Mouse (Mus musculus): ENCODE measurements around the gene Bub1b.
"Not testable (repeated sequence)": the region's sequence is repeated elsewhere in the genome, so short reads cannot be mapped to it uniquely, and the experiment has no call there.

The Bub1b gene

DNA sequence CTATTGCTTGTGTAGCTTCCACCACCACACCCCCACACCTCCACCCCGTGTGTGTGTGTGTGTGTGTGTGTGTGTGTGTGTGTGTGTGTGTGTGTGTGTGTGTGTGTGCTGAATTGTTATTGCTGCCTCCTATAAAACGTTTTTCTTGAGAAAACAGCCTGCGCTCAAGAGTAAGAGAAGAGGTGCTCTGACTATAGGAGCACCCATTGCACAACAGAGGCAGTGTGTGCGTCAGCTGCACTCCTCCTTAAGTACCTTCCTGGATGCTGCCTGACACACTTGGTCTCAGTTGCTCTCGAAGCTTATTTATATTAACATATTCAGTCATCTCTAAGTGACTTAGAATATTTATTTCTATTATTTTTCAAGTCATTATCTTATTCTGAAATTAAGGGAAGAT is 20.0 kb downstream of the Bub1b start:
- no peak for DNase-seq (ENCODE audit: low read depth, low spot score)

DNA sequence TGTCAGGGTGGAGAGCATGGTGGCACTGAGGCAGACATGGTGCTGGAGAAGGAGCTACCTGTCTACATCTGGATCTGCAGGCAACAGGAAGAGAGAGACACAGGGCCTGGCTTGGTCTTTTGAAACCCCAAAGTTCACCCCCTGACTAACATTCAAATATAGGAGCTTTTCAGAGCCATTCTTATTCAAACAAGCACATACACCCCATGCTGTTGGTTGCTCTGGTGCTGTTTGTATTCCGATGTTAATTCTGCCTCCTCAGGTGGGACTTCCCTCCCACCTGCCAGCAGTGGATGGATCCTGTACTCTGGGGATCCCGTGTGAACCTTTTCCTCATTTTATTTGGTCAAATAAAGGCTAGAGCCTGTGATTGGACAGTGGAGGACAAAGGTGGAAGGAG is 22.1 kb downstream of the Bub1b start:
- DNase-seq (ENCODE audit: low read depth, low spot score): no peak

DNA sequence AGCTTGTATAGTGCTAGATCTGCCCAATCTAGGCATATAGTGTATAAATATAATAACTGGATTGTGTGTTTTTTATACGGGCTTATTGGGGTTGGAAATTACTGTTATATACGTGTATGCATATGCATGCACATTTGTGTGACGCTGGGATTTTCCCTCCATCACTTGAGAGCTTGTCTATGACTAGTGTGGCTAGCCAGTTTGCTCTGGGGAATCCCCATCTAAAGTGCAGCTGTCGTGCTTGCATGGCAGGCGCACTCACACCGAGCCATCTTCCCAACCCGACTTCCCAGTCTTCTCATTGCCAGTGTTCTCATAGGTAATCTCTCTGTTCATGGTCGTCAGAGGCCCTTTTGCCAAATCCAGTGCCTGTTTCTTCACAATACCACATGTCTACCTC is 22.6 kb downstream of the Bub1b start:
- no peak for DNase-seq (ENCODE audit: low read depth, low spot score)

DNA sequence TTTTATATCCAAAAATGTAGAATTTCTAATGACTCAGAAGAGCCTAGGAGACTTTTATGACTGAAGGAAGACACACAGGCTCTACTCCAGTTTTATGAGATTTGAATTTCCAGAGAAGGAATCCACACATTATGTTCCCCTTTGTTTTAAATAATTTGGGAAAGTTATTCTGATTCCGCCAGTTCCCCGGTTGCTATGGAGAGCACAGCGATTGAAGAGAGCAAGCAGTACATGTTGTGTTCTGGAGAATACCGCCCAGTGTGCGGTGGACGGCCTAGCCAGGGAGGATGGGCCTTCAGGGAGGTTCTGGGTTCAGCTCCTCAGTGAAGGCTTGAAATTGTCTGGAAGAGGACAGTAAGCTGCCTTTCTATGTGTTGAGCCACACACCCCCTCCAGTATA is 31.3 kb downstream of the Bub1b start:
- DNase-seq (ENCODE audit: low read depth, low spot score): no peak

DNA sequence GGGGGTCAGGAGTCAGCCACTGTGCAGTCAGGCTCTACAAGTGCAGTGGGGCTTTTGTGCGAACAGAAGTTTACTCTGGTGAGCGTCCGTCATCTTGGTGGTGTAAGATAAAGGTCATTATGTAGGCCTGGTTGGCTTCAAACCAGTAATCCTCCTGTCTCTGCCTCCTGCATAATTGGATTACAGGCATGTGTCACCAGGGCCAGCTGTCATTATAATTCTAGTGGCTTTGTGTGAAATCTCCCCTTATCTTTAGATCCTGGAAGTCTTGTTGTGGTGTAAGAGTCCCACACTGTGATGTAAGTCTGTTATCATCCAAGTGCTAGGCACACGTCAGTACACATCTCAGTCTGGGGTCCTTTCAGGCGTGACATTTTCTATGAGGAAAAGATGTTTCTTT is 35.4 kb downstream of the Bub1b start:
- no peak for DNase-seq (ENCODE audit: low read depth, low spot score)

DNA sequence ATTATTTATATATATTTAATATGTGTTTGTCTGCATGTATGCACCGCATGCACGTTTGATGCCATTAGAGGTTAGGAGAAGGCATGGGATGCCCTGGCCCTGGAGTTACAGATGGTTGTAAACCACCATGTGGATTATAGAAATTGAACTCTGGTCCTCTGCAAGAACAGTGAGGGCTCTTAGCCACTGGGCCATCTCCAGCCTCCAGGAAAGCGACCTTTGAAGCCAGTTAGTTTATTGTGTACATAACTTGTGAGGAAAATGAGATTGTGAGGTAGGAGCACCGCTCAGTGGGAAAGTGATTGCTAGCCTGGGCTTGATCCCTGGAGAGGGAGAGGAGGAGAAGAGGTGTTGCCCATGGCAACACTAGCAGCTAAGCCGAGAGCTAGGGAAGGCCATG is 39.2 kb downstream of the Bub1b start:
- DNase-seq (ENCODE audit: low read depth, low spot score): no peak

DNA sequence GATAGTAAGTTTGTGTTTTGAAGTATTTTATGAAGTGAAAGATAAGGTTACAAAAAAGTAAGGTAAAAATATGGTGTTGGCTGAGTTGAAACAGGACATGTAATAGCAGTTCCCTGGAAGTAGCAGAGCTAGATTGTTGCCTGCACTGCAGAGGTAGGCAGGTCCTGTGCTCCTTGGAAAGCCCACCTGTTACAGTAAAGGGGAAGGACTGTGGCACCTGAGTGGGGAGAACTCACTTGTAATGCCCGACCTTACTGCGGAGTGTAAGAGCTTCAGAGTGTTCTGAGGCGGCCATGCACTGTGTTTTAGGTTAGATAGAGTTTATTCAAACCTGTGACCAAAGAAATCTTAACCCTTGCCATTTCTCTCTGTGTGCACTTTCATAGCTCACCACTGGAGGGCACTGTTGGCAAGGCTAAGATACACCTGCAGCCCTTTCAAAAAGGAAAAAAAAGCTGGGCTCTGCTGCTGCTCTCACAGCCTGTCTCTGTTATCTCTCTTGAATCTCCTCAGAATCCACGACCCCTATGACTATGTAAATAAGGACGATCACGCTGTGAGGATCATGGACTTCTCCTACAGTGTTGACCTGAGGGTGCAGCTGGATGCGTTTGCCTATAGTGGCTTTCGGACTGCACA is 40.0 kb downstream of the Bub1b start:
- DNase-seq (ENCODE audit: low read depth, low spot score): peak; percentile 80

DNA sequence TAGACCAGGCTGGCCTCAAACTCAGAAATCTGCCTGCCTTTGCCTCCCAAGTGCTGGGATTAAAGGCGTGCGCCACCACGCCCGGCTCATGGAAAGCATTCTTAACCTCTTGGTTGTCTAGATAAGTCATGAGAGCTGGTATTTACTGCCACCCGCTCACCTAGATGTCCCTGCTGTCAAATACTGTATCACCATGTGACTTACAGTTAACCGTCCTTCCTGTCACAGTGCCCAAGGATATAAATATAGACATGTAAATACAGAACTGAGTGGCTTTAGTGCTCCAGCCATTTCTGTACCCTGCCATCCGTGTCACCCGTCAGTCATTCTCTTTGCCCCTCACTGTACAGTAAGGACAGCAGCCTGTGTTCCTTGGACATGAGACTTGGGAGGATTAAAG is 40.7 kb downstream of the Bub1b start:
- DNase-seq (ENCODE audit: low read depth, low spot score): no peak

DNA sequence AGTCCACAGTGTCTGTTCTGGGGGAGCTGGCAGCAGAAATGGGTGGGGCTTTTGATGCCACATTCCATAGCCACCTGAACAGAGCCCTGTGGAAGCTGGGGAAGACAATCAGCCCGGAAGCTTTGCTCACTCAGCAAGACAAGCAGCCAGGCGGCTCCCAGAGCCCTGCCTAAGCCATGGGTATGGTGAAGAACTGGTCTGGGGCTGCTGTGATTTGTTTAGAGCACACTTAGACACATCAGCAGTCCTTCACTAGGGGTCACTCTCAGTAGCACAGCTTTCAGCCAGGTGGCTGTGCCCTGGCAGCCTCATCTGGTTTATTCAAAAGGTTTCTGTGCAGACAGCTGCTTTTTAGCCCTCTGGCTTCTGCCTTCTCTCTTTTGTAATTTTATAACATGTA is 43.1 kb downstream of the Bub1b start:
- DNase-seq (ENCODE audit: low read depth, low spot score): no peak

DNA sequence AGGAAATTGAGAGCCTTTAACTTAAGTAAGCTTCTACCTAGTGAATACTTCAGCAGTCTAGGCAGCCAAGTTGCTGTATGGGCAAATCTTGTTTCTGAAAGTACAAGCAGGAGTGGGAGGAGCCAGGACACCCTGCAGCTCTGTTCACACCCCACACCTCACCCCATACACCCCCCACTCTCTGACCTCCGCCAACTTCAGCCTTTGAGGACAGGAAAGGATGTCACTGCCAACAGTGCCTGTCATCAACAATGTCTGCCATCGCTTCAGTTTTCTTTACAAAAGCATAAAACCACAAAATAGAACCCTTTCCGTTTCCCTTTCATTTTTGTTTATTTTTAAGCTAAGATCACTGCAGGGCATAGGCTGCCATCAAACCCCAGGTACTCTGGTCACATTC is 44.4 kb downstream of the Bub1b start:
- DNase-seq (ENCODE audit: low read depth, low spot score): no peak

DNA sequence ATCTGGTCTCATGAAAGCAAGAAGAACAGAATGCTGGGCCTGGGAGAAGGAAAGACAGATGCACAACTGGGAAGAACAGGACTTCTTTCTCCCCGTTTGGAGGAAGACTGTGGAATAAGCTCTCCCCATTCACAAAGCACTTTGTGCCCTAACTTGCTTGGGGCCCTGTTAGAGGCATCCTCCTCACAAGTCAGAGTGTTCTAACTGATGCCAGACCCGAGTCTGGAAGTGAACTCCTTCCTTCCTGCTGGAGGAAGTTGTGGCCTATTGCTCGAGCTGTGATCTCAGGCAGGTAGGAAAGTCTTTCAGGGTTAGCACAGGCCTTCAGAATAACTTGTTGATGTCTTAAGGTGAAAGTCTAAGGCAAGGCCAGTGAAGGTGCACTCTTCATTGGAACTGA is 44.9 kb downstream of the Bub1b start:
- no peak for DNase-seq (ENCODE audit: low read depth, low spot score)

DNA sequence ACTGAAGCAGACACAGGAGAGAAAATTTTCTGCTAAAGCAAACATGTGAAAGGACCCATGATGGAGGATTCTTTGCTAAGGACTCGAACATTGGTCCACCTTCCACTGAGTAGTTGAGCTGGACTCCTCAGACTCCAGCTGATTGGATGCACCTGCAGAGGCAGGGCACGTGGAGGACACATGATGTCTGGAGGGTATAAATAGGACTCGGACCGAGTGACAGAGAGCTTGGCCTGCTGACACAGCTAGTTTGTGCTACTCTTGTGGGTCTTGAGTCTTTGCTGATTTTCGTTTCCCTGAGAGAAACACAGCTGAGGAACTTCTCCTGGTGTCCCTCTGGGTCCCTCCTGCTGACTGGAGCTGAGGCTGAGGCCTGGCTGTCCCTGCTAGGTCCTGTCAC is 48.7 kb downstream of the Bub1b start:
- DNase-seq (ENCODE audit: low read depth, low spot score): no peak

DNA sequence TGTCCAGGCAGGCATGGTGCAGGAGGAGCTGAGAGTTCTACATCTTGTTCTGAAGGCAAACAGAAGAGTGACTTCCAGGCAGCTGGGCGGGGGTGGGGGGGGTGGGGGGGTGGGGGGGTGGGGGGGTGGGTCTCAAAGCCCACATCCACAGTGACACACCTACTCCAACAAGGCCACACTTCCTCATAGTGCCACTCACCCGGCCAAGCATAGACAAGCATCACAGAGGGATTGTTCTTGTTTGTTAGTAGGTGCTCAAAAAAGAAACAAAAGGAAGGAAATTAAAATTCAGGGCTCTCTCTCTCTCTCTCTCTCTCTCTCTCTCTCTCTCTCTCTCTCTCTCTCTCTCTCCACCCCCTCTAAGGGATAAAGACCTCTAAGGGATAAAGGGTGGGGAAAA is 52.7 kb downstream of the Bub1b start:
- not testable (repeated sequence) for DNase-seq (ENCODE audit: low read depth, low spot score)

DNA sequence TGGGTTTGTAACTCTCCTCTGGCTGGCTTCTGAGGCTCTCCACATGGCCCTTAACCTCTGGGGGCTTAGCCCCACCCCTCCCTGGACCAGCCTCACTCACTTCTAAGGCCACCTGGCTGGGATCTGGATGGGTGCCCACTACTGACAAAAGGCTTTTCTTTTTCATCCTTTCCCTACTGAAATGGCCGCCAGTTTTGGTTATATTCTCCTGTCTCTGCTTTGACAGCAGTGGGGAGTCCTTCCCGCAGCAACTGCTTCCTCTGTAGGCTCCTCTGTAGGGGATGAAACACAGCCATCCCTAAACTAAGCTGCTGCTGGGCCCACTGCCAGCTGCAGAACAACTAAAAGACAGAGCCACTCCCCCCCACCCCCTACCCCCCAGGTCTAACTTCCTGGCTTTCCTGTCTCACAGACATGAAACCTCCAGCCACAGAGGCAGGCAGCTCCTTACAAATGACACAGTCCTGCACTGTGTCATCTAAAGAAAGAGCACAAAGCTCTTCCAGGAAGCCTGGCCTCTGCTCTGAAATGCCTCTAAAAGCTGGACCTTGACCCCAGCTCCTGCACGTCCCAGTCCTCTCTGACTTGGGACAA is 58.8 kb downstream of the Bub1b start:
- no peak for DNase-seq (ENCODE audit: low read depth, low spot score)

DNA sequence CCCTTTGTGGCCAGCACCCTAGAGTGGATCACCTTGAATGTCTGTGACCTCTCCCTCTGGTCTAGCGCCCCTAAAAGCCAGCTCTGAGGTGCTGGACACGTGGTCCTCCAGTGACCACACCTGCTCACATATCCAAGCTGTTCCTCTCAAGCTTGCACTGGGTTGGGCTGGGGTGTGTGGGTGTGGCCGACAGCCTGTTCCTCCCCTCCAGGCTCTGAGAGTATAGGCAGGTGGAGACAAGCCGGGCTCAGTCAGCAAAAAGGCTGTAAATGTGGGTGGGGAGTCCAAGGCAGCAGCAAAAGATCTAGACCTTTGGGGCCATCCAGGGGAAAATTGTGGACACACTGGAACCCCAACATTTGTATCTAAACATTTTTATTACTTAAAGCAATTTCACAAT is 60.4 kb downstream of the Bub1b start:
- no peak for DNase-seq (ENCODE audit: low read depth, low spot score)

DNA sequence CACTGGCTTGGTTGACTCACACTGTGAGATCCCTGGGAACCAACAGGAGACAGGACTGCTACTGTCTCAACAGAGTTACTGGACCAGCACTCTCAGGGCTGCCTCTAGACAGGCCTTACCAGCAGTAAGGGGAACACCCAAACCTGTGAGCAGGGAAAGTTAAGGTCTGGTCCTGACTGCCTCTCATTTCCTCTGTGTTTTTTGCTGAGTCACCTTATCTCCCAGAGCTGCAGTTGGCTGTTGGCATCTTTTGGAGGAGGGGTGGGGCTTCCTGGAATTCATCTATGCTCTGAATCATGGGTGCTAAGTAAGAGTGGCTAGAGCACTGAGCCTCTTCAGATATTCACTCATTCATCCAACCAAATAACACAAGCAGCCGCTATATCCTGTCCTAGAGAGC is 61.1 kb downstream of the Bub1b start:
- DNase-seq (ENCODE audit: low read depth, low spot score): no peak

DNA sequence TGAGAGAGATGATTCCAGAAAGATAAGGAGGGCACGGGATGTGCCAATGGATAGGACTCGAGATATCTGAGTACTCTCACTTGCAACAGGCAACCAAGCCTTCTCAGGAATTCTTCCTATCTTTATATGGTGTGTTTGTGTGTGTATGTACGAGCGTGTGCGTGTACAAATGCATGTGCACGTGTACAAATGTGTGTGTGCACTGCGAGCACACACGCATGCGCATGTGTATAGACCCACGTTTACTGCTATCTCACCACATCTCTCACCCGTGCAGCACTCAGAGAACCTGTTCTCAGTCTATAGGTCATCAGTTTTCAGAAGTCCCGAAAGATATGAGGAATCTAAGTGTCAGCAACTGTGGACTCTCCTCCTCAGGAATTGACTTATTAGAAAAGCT is 61.5 kb downstream of the Bub1b start:
- no peak for DNase-seq (ENCODE audit: low read depth, low spot score)

DNA sequence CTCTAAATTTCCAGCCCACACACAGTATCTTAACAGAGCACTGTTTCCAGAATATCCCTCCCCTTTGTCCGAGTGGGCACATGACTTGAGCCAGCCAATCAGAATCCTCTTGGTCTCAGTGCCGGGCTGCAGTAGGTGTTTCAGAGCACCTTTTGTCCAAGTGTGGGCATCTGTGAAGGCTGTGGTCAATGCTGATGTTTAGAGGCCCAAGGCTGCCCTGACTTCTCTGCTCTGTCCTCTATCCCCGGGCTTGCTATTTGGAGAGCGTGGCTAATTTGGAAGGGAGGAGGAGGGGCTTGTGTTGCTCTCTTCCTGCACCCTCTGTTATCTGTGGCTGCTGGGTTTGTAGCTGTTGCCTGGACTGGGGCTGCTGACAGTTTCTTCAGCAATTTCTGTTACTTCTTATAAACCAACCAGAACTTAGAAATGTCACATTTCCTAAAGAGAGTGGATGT is 62.0 kb downstream of the Bub1b start:
- peak; percentile 63 for DNase-seq (ENCODE audit: low read depth, low spot score)

DNA sequence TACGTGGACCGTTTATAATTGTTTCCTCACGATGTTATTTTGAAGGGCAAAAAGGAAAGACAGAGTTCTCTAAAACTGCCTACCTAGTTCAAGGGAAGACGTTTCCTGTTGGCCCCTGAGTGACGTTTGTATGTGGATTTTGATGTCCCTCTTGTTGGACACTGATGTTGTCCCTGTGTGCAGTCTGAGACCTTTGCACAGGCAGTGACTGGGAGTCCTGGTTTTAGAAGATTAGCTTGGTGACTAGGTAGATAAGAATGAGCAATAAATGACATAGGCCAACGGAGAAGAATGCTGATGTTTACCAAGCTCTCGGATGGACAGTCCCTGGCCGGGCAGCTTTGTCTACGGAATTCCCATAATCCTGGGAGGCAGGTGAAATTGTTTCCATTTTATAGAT is 63.9 kb downstream of the Bub1b start:
- DNase-seq (ENCODE audit: low read depth, low spot score): no peak

DNA sequence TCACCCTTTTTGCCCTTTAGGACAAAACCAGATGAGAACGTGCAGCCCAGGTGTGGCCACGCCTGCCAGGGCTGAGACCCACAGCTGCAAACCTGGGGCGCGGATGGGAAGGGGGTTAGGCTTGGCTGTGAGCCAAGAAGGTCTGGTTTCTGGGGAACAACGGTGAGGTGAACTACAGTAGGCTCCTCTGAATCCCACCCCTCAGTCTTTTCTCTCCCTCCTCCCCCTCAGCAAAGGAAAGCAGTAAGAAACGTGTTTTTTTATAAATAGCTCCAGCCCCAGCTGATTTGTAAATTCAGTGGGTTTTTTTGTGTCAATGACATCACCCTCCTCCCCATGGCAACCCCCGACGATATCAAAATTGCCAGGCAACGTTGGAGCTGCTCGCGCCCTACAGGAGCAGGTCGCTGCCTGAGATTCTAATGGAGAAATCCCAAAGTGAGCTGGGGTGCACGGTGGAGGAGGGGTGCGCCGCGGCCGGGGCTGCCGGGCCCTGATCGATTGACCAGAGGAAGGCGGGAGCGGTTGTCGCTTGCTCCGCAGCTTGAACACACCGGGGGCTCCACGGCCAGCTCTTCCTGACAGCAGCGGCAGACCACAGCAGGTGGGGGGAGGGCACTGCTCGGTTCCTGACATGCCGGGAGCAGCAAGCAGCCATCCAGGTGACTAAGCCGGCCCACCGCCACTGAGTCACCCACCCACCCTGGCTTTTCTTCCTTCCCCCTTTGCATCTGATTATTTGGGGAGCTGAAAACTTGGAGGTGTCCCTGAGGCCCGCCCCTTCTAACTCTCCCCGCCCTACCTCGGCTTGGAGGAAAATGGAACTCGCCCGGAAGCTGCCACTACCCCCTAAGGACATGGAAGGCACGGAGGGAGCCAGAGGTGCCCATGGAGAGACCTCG is 65.1 kb downstream of the Bub1b start, which contains the start of gene Pak6:
Gene Pak6, plus strand, starts transcription at position 402 of the 902 bp plus-strand sequence.
- DNase-seq (ENCODE audit: low read depth, low spot score): peak; percentile 41

DNA sequence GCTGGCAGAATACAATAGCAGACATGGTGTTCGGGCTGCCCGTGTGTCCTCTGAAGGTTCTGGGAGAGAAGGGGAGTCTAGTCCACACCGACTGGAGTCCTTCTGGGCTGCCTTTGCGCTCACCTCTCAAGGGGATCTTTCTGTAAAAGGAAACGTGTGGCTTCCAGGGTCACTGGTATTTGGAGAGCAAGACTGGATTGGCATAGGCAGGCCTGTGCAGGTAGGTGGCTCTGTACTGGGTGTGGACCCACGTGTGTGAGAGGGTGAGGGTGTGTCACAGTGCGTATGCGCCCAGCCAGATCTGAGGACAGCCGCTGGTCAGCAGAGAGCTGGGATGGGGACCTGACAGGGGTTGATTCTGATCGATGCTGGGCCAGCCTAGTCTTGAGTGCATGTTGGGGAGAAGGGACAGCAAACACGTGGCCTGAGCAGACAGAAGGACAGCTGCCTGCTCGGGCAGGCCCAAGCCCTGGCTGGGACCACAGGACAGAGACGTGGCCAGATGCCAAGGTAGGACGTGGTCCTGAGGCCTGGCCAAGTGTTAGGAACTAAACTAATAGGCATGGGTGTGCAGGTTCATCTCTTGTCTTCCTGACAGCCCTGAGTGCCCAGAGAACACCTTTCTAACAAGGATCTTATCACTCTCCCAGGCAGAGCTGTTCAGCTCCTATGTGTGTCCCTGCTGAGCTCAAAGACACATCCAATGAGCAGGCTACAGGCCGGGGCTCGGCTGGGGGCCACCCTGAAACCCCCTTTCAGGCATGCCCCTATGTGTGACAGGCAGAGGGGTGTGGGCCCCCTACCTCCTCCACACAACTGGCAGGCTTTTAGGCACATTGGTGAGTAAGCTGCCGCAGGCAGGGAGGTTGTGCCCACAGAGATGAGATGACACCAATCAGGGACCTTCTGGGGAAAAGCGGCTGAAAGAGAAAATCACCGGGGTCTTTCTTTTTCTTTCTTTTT is 66.1 kb downstream of the Bub1b start:
- DNase-seq (ENCODE audit: low read depth, low spot score): no peak

Measured in mesoderm, embryonic 11.5 days (tissue).